Mouse (Mus musculus): ENCODE data around the gene Gm4559. TPM values are rescaled to one million over a fixed set of nuclear protein-coding genes. Genes with fewer than 3 reads are reported as not detected.
"Not testable (repeated sequence)": the region's sequence is repeated elsewhere in the genome, so short reads cannot be mapped to it uniquely, and the experiment has no call there.

The Gm4559 gene
- polyA plus RNA-seq, 1 experiment from 2014 or later, result not detected

GRCm38 (mm10) chr7:142229871-142230270 lies 44.3 kb downstream of the Gm4559 start, which contains the start of gene Krtap5-5:
TSS of gene Krtap5-5 (minus strand) at chr7:142229971.
- 36% methylated on average over 3 of the region's 3 CpGs for WGBS
- H3K27me3 ChIP-seq (ENCODE audit: control insufficient read depth, insufficient read depth, low read depth, low read length); ATAC-seq (ENCODE audit: low read depth); H3K9ac ChIP-seq (ENCODE audit: low read length); H3K4me2 ChIP-seq (ENCODE audit: low read depth, low read length); H3K36me3 ChIP-seq (ENCODE audit: control insufficient read depth, insufficient read depth, low read length); H3K9me3 ChIP-seq (ENCODE audit: control insufficient read depth, low read length); H3K27ac ChIP-seq (ENCODE audit: low read length); H3K4me3 ChIP-seq (ENCODE audit: low read length); H3K4me1 ChIP-seq (replicated peaks; ENCODE audit: control insufficient read depth, insufficient read depth, low read length): not testable (repeated sequence)

- Histone ChIP-seq H3K9me3 (ENCODE audit: control insufficient read depth, low read length) (no peaks in the 10 kb centered on the region), H3K27me3 (ENCODE audit: control insufficient read depth, insufficient read depth, low read depth, low read length) (no peaks in the 10 kb centered on the region), H3K4me2 (ENCODE audit: low read depth, low read length) (0 out of 2 replicates have a peak overlapping the region, but pooled peaks have one; percentile 3), H3K4me1 (replicated peaks; ENCODE audit: control insufficient read depth, insufficient read depth, low read length) (peaks cover 2% of the 10 kb centered on the region; the same call in 1 of the 2 replicates), H3K36me3 (ENCODE audit: control insufficient read depth, insufficient read depth, low read length) (no peaks in the 10 kb centered on the region), H3K9ac (ENCODE audit: low read length) (no peak overlapping the region), H3K27ac (ENCODE audit: low read length) (no peak overlapping the region), H3K4me3 (ENCODE audit: low read length) (no peak overlapping the region)
- WGBS, result 21% methylated on average over 2 of the region's 2 CpGs
- ATAC-seq (ENCODE audit: low read depth), result peak; percentile 67
Observed at GRCm38 (mm10) chr7:142224518-142224917, 49.6 kb downstream of the Gm4559 start.

Other genes starting within 250 kb of the Gm4559 start
- gene Mob2, start 213.3 kb downstream of the Gm4559 start, polyA plus RNA-seq (2015; fragmentation: Nextera tagmentation; extraction: Ambion mirVana), result 76.3 and 83.9 TPM in 2 replicates
- 2.1 and 2.5 TPM in 2 replicates for gene Dusp8, start 178.5 kb downstream of the Gm4559 start, polyA plus RNA-seq (2015; fragmentation: Nextera tagmentation; extraction: Ambion mirVana)
- not detected in 2 replicates for gene Gm45618, start 153.6 kb downstream of the Gm4559 start, polyA plus RNA-seq (2015; fragmentation: Nextera tagmentation; extraction: Ambion mirVana)
- not detected in 2 replicates for gene Gm39115, start 138.3 kb downstream of the Gm4559 start, polyA plus RNA-seq (2015; fragmentation: Nextera tagmentation; extraction: Ambion mirVana)
- gene Gm45337, start 129.8 kb downstream of the Gm4559 start, polyA plus RNA-seq (2015; fragmentation: Nextera tagmentation; extraction: Ambion mirVana), result not detected in 2 replicates
- gene Gm29735, start 117.2 kb downstream of the Gm4559 start, polyA plus RNA-seq (2015; fragmentation: Nextera tagmentation; extraction: Ambion mirVana), result not detected in 2 replicates
- not detected in 2 replicates for gene Gm4553, start 108.6 kb downstream of the Gm4559 start, polyA plus RNA-seq (2015; fragmentation: Nextera tagmentation; extraction: Ambion mirVana)
- not detected in 2 replicates for gene Krtap5-2, start 98.4 kb downstream of the Gm4559 start, polyA plus RNA-seq (2015; fragmentation: Nextera tagmentation; extraction: Ambion mirVana)
- gene Gm10153, start 84.0 kb downstream of the Gm4559 start, polyA plus RNA-seq (2015; fragmentation: Nextera tagmentation; extraction: Ambion mirVana), result not detected in 2 replicates
- not detected in 2 replicates for gene Krtap5-3, start 73.0 kb downstream of the Gm4559 start, polyA plus RNA-seq (2015; fragmentation: Nextera tagmentation; extraction: Ambion mirVana)
- not detected in 2 replicates for gene Gm7579, start 62.5 kb downstream of the Gm4559 start, polyA plus RNA-seq (2015; fragmentation: Nextera tagmentation; extraction: Ambion mirVana)
- gene Krtap5-5, start 44.4 kb downstream of the Gm4559 start, polyA plus RNA-seq (2015; fragmentation: Nextera tagmentation; extraction: Ambion mirVana), result not detected in 2 replicates
- not detected in 2 replicates for gene Gm40460, start 33.3 kb downstream of the Gm4559 start, polyA plus RNA-seq (2015; fragmentation: Nextera tagmentation; extraction: Ambion mirVana)
- gene Gm2431, start 16.0 kb downstream of the Gm4559 start, polyA plus RNA-seq (2015; fragmentation: Nextera tagmentation; extraction: Ambion mirVana), result not detected in 2 replicates
- not detected in 2 replicates for gene Krtap5-1, start 22.8 kb upstream of the Gm4559 start, polyA plus RNA-seq (2015; fragmentation: Nextera tagmentation; extraction: Ambion mirVana)
- gene Krtap5-4, start 29.2 kb upstream of the Gm4559 start, polyA plus RNA-seq (2015; fragmentation: Nextera tagmentation; extraction: Ambion mirVana), result not detected in 2 replicates
- 5.6 and 7.5 TPM in 2 replicates for gene Ifitm10, start 99.4 kb upstream of the Gm4559 start, polyA plus RNA-seq (2015; fragmentation: Nextera tagmentation; extraction: Ambion mirVana)
- gene Gm49369, start 108.3 kb upstream of the Gm4559 start, polyA plus RNA-seq (2015; fragmentation: Nextera tagmentation; extraction: Ambion mirVana), result 2.5 and 3.2 TPM in 2 replicates
- 302 and 328 TPM in 2 replicates for gene Ctsd, start 113.7 kb upstream of the Gm4559 start, polyA plus RNA-seq (2015; fragmentation: Nextera tagmentation; extraction: Ambion mirVana)
- 0.48 and 1.2 TPM in 2 replicates for gene Syt8, start 160.5 kb upstream of the Gm4559 start, polyA plus RNA-seq (2015; fragmentation: Nextera tagmentation; extraction: Ambion mirVana)
- 17.6 and 61.1 TPM in 2 replicates for gene Tnni2, start 167.4 kb upstream of the Gm4559 start, polyA plus RNA-seq (2015; fragmentation: Nextera tagmentation; extraction: Ambion mirVana)
- gene Lsp1, start 186.4 kb upstream of the Gm4559 start, polyA plus RNA-seq (2015; fragmentation: Nextera tagmentation; extraction: Ambion mirVana), result 110 and 118 TPM in 2 replicates
- gene Tnnt3, start 224.5 kb upstream of the Gm4559 start, polyA plus RNA-seq (2015; fragmentation: Nextera tagmentation; extraction: Ambion mirVana), result 17.9 and 50.7 TPM in 2 replicates